Mouse (Mus musculus): ENCODE data around the gene A030014E15Rik. TPM values are rescaled to one million over a fixed set of nuclear protein-coding genes. Genes with fewer than 3 reads are reported as not detected.
"Not testable (repeated sequence)": the region's sequence is repeated elsewhere in the genome, so short reads cannot be mapped to it uniquely, and the experiment has no call there.

A030014E15Rik gene
- not detected in 2 replicates for polyA plus RNA-seq (2014; fragmentation: Nextera tagmentation; extraction: Ambion mirVana)

GRCm38 (mm10) chr1:82924650-82925049, at the start of gene A030014E15Rik:
A030014E15Rik (plus strand) TSS chr1:82924917.
- Histone ChIP-seq H3K4me2 (ENCODE audit: low read length) (no peak within 1 kb of the TSS), H3K9ac (ENCODE audit: low read length) (no peak within 1 kb of the TSS), H3K36me3 (ENCODE audit: control insufficient read depth, insufficient read depth, low read length) (no peaks in the 10 kb centered on the region), H3K27ac (ENCODE audit: low read depth, low read length) (no peak within 1 kb of the TSS), H3K9me3 (replicated peaks; ENCODE audit: control insufficient read depth, low read length) (no peaks in the 10 kb centered on the region), H3K4me1 (ENCODE audit: control insufficient read depth, insufficient read depth, low read length) (no peaks in the 10 kb centered on the region), H3K4me3 (ENCODE audit: low read depth, low read length) (no peak within 1 kb of the TSS), H3K27me3 (replicated peaks; ENCODE audit: control insufficient read depth, insufficient read depth, low read length) (no peaks in the 10 kb centered on the region)
- DNase-seq (ENCODE audit: low spot score) (no peak), ATAC-seq (no peak)
- 88% methylated on average over 6 of the region's 6 CpGs for WGBS

GRCm38 (mm10) chr1:82879172-82879571, 45.5 kb upstream of the A030014E15Rik start:
- H3K27ac ChIP-seq (ENCODE audit: low read depth, low read length): no peak overlapping the region
- H3K4me1 ChIP-seq (ENCODE audit: control insufficient read depth, insufficient read depth, low read length): no peaks in the 10 kb centered on the region
- WGBS: 85% methylated on average over 2 of the region's 2 CpGs
- H3K27me3 ChIP-seq (replicated peaks; ENCODE audit: control insufficient read depth, insufficient read depth, low read length): no peaks in the 10 kb centered on the region
- ATAC-seq (no peak), DNase-seq (ENCODE audit: low spot score) (no peak)
- peaks cover 39% of the 10 kb centered on the region for H3K36me3 ChIP-seq (ENCODE audit: control insufficient read depth, insufficient read depth, low read length)
- no peaks in the 10 kb centered on the region for H3K9me3 ChIP-seq (replicated peaks; ENCODE audit: control insufficient read depth, low read length)
- no peak overlapping the region for H3K4me3 ChIP-seq (ENCODE audit: low read depth, low read length)
- H3K4me2 ChIP-seq (ENCODE audit: low read length): no peak overlapping the region
- no peak overlapping the region for H3K9ac ChIP-seq (ENCODE audit: low read length)

- H3K27me3 ChIP-seq (replicated peaks; ENCODE audit: control insufficient read depth, insufficient read depth, low read length): no peaks in the 10 kb centered on the region
- H3K27ac ChIP-seq (ENCODE audit: low read depth, low read length): no peak overlapping the region
- H3K4me2 ChIP-seq (ENCODE audit: low read length): no peak overlapping the region
- no peaks in the 10 kb centered on the region for H3K4me1 ChIP-seq (ENCODE audit: control insufficient read depth, insufficient read depth, low read length)
- no peak for DNase-seq (ENCODE audit: low spot score)
- no peak overlapping the region for H3K4me3 ChIP-seq (ENCODE audit: low read depth, low read length)
- 78% methylated on average over 8 of the region's 8 CpGs for WGBS
- peaks cover 45% of the 10 kb centered on the region for H3K36me3 ChIP-seq (ENCODE audit: control insufficient read depth, insufficient read depth, low read length)
- H3K9ac ChIP-seq (ENCODE audit: low read length): no peak overlapping the region
- H3K9me3 ChIP-seq (replicated peaks; ENCODE audit: control insufficient read depth, low read length): no peaks in the 10 kb centered on the region
- ATAC-seq: no peak
Measured at GRCm38 (mm10) chr1:82880196-82880595, 44.5 kb upstream of the A030014E15Rik start.

GRCm38 (mm10) chr1:82893269-82893668, 31.4 kb upstream of the A030014E15Rik start:
- Histone ChIP-seq H3K27me3 (replicated peaks; ENCODE audit: control insufficient read depth, insufficient read depth, low read length) (no peaks in the 10 kb centered on the region), H3K9me3 (replicated peaks; ENCODE audit: control insufficient read depth, low read length) (no peaks in the 10 kb centered on the region), H3K9ac (ENCODE audit: low read length) (no peak overlapping the region), H3K36me3 (ENCODE audit: control insufficient read depth, insufficient read depth, low read length) (peaks cover 30% of the 10 kb centered on the region), H3K4me1 (ENCODE audit: control insufficient read depth, insufficient read depth, low read length) (no peaks in the 10 kb centered on the region), H3K4me3 (ENCODE audit: low read depth, low read length) (no peak overlapping the region), H3K4me2 (ENCODE audit: low read length) (no peak overlapping the region), H3K27ac (ENCODE audit: low read depth, low read length) (no peak overlapping the region)
- 93% methylated on average over 7 of the region's 7 CpGs for whole genome bisulfite sequencing
- ATAC-seq (no peak), DNase-seq (ENCODE audit: low spot score) (no peak)

GRCm38 (mm10) chr1:82900567-82900966, 24.1 kb upstream of the A030014E15Rik start:
- 93% methylated on average over 1 of the region's 1 CpGs for WGBS
- Histone ChIP-seq H3K4me2 (ENCODE audit: low read length) (no peak overlapping the region), H3K9me3 (replicated peaks; ENCODE audit: control insufficient read depth, low read length) (no peaks in the 10 kb centered on the region), H3K36me3 (ENCODE audit: control insufficient read depth, insufficient read depth, low read length) (peaks cover 42% of the 10 kb centered on the region; the same call in 1 of the 2 replicates), H3K27me3 (replicated peaks; ENCODE audit: control insufficient read depth, insufficient read depth, low read length) (no peaks in the 10 kb centered on the region), H3K9ac (ENCODE audit: low read length) (no peak overlapping the region), H3K27ac (ENCODE audit: low read depth, low read length) (no peak overlapping the region), H3K4me3 (ENCODE audit: low read depth, low read length) (no peak overlapping the region), H3K4me1 (ENCODE audit: control insufficient read depth, insufficient read depth, low read length) (no peaks in the 10 kb centered on the region)
- ATAC-seq (no peak), DNase-seq (ENCODE audit: low spot score) (no peak)

GRCm38 (mm10) chr1:82901201-82901600, 23.5 kb upstream of the A030014E15Rik start:
- no peak for ATAC-seq
- Histone ChIP-seq H3K27ac (ENCODE audit: low read depth, low read length) (no peak overlapping the region), H3K4me2 (ENCODE audit: low read length) (no peak overlapping the region), H3K4me3 (ENCODE audit: low read depth, low read length) (no peak overlapping the region), H3K9me3 (replicated peaks; ENCODE audit: control insufficient read depth, low read length) (no peaks in the 10 kb centered on the region), H3K4me1 (ENCODE audit: control insufficient read depth, insufficient read depth, low read length) (no peaks in the 10 kb centered on the region), H3K9ac (ENCODE audit: low read length) (no peak overlapping the region), H3K27me3 (replicated peaks; ENCODE audit: control insufficient read depth, insufficient read depth, low read length) (no peaks in the 10 kb centered on the region), H3K36me3 (ENCODE audit: control insufficient read depth, insufficient read depth, low read length) (peaks cover 42% of the 10 kb centered on the region; the same call in 1 of the 2 replicates)
- no peak for DNase-seq (ENCODE audit: low spot score)
- WGBS: 96% methylated on average over 3 of the region's 3 CpGs

- Histone ChIP-seq H3K27me3 (replicated peaks; ENCODE audit: control insufficient read depth, insufficient read depth, low read length) (no peaks in the 10 kb centered on the region), H3K36me3 (ENCODE audit: control insufficient read depth, insufficient read depth, low read length) (peaks cover 21% of the 10 kb centered on the region; the same call in 1 of the 2 replicates), H3K4me2 (ENCODE audit: low read length) (no peak overlapping the region), H3K4me3 (ENCODE audit: low read depth, low read length) (no peak overlapping the region), H3K9me3 (replicated peaks; ENCODE audit: control insufficient read depth, low read length) (no peaks in the 10 kb centered on the region), H3K4me1 (ENCODE audit: control insufficient read depth, insufficient read depth, low read length) (no peaks in the 10 kb centered on the region), H3K9ac (ENCODE audit: low read length) (no peak overlapping the region), H3K27ac (ENCODE audit: low read depth, low read length) (no peak overlapping the region)
- 46% methylated on average over 3 of the region's 3 CpGs for WGBS
- DNase-seq (ENCODE audit: low spot score): peak; percentile 26
- 0 out of 2 replicates have a peak, but pooled peaks have one; percentile 16 for ATAC-seq
Measured at GRCm38 (mm10) chr1:82905886-82906285, 18.8 kb upstream of the A030014E15Rik start.

GRCm38 (mm10) chr1:82913025-82913424, 11.7 kb upstream of the A030014E15Rik start, which contains the start of gene A030005L19Rik:
A030005L19Rik (plus strand) TSS chr1:82913325.
- no peak within 1 kb of the TSS for H3K27ac ChIP-seq (ENCODE audit: low read depth, low read length)
- WGBS: 90% methylated on average over 3 of the region's 3 CpGs

GRCm38 (mm10) chr1:82913434-82913833, 11.3 kb upstream of the A030014E15Rik start:
- not testable (repeated sequence) for H3K4me1 ChIP-seq (ENCODE audit: control insufficient read depth, insufficient read depth, low read length)
- 92% methylated on average over 5 of the region's 5 CpGs for WGBS

More at GRCm38 (mm10) chr1:82913025-82913424, 11.7 kb upstream of the A030014E15Rik start, which contains the start of gene A030005L19Rik:
- DNase-seq (ENCODE audit: low spot score) (no peak), ATAC-seq (no peak)
- Histone ChIP-seq H3K27me3 (replicated peaks; ENCODE audit: control insufficient read depth, insufficient read depth, low read length) (no peaks in the 10 kb centered on the region), H3K9ac (ENCODE audit: low read length) (no peak within 1 kb of the TSS), H3K9me3 (replicated peaks; ENCODE audit: control insufficient read depth, low read length) (no peaks in the 10 kb centered on the region), H3K4me1 (ENCODE audit: control insufficient read depth, insufficient read depth, low read length) (no peaks in the 10 kb centered on the region), H3K4me2 (ENCODE audit: low read length) (no peak within 1 kb of the TSS), H3K4me3 (ENCODE audit: low read depth, low read length) (no peak within 1 kb of the TSS), H3K36me3 (ENCODE audit: control insufficient read depth, insufficient read depth, low read length) (no peaks in the 10 kb centered on the region)

More at GRCm38 (mm10) chr1:82913434-82913833, 11.3 kb upstream of the A030014E15Rik start:
- H3K4me2 ChIP-seq (ENCODE audit: low read length); H3K27me3 ChIP-seq (replicated peaks; ENCODE audit: control insufficient read depth, insufficient read depth, low read length); H3K27ac ChIP-seq (ENCODE audit: low read depth, low read length); H3K36me3 ChIP-seq (ENCODE audit: control insufficient read depth, insufficient read depth, low read length); H3K9me3 ChIP-seq (replicated peaks; ENCODE audit: control insufficient read depth, low read length); H3K4me3 ChIP-seq (ENCODE audit: low read depth, low read length); DNase-seq (ENCODE audit: low spot score); ATAC-seq; H3K9ac ChIP-seq (ENCODE audit: low read length): not testable (repeated sequence)
